Mouse (Mus musculus): ENCODE results near the gene Rnf39.

DNA sequence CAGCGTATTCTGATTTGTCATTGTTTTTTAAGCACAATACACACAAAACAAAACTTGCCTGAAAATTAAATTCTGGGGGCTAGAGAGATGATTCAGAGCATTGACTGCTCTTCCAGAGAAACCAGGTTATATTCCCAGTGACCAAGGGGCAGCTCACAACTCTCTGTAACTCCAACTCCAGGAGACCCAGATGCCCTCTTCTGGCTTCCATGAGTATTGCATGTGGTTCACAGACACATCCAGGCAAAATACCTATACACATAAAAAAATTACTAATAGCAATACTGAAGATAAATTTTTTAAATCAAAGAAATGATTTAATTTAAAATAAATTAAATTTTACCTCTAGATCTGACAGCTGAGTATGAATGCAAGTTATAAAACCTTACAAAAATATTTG is 46.1 kb upstream of the Rnf39 start:
- no peak for TF ChIP-seq POLR2A (IDR thresholded peaks at IDR 0.05; ENCODE audit: insufficient read depth, low read length)
- TF ChIP-seq CTCF (IDR thresholded peaks at IDR 0.05; ENCODE audit: low read depth, low read length): peak; percentile 15
- no peak for TF ChIP-seq EP300 (IDR thresholded peaks at IDR 0.05; ENCODE audit: insufficient read depth, low read depth, low read length)

Measured in ES-Bruce4 (cell line).